Mouse (Mus musculus) right cerebral cortex, postnatal 4 days (tissue): ENCODE results near the gene Lrrc73.

Experiments
- DNase-seq: peaks from one replicate; pipeline ENCODE4 v3.0.0-alpha.2; 2022

The Lrrc73 gene

DNA sequence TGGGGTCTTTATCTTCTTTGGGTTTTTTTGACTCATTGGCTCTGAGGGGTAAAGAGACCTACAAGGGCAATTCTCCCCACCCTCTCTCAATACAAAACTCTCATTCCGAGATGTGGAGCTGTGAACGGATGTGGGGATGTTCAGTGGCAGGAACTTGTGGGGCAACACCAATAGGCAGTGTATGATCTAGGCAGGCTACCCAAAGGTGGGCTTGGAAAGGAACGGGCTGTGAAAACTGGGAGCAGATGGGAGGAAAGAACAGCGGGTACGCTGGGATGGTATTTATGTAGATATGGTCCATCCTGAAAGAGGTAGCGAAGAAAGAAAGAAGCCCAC, 43.7 kb downstream of the Lrrc73 start:
- DNase-seq: no peak

DNA sequence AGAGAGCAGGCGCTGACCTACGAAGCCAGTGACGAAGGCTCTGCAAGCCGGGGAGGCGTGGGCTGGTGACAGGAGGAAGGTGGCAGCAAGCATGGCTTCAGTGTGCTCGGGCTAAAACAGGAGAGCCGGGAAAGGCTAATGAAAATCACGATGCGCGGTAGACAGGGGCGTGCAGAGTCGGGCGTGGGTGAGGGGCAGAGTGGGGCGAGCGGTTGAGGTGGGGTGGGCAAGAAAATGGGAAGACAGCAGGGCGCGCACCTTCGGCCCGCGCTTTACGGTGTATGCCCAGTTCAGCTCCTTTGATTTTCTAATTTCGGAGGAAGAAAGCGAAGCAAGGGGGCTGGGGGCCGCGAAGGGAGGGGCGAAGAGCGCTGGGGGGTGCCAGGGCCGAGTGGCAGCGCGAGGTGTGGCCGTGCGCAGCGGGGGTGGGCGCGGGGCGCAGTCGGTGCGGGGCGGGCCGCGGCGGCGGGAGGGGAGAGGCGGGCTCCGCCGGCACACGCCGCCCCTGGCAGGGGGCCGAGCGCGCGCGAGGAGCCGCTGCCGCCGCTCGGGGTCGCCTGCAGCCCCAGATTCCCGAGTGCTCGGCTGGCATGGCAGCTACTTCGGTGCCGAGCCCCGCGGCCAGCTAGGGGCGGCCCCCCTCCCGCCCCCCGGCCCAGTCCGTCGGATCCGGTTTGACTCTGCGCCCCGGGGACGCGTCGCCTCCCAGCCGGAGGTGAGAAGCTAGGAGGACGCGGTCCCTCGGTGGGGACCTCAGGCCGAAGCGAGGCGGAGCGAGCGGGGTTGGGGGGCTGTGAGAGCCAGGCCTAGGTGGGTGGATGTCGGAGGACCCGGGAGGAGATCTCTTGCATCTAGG, 44.3 kb downstream of the Lrrc73 start, which contains the start of gene Dlk2:
Gene Dlk2 (plus strand): TSS at position 58 of the 856 bp plus-strand sequence.
- peak; percentile 70 for DNase-seq

DNA sequence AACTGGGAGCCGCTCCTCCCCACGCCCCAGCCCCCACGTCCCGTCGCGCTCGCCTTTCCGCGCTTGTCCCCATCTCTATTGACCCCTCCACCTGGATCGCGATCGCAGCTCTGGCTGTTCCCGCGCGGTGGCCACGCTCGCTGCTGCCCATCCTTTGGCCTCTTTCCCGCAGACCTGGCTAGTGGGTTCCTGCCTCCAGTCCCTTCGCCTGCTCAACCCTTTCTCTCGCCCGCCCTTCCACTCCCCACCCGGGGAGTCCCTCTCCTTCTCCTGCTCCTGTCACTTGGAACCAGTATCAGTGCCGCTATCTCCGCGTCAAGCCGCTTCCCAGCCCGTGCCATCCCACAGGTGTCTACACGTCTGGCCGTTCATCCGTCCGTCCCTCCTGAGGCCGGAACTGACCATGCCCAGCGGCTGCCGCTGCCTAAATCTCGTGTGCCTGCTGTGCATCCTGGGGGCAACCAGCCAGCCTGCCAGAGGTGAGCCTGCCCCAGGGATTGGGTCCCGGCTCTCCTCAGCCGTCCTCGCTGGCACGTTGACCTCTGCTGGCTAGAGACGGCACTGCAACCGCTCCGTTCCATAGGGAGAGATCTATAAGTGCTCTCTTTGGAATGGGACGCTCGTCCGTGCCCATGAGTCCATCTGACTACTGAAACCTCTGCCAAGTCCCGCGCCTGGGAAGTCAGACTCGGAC, 45.0 kb downstream of the Lrrc73 start:
- peak; percentile 85 for DNase-seq

DNA sequence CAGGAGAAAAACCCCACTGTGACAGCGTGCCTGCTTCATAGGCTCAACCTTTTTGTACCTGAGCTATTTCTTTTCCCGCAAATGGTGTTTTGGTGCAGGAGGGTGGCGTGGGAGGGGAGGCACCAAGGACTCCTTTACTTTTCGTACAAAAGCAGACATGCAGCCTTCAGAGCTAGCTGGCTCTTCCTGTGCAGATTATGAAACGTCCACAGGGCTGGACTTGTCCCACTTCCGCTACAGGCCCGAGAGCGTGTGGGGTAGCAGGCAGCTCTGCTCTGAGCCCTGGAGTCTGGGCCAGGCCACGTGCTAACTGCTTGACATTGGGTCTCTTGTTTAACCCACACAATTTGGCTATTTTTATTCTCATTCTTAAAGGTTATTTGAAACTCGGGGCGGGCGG, 48.6 kb downstream of the Lrrc73 start:
- no peak for DNase-seq

DNA sequence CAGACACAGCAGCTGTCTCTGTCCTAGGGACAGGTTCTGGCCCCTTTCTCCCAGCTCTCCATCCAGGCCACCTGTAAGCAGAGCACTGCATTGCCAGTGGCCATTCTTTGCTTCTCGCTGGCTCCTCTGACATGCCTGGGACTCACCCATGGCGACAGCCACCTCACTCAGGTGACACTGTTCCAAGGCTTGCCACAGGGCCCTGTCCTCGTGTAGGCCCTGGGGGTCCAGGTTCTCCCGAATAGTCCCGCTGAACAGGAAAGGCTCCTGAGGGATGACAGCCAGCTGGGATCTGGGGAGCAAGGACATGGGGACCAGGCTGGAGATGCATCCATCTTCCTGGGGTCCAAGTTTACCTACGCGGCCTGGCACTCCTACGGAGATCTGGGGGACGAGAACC, 50.9 kb downstream of the Lrrc73 start:
- no peak for DNase-seq
